Mouse (Mus musculus) adrenal gland (tissue): ENCODE measurements around the gene Dnmt3l.

Experiments
- intact Hi-C: fragments of 180-260 bp; cut with DNase I; formaldehyde crosslinking; loops from one replicate; pipeline ENCODE4 v1.15.1; 2025

Dnmt3l gene

GRCm38 (mm10) chr10:78029080-78029479 is 12.7 kb upstream of the Dnmt3l start:
- intact Hi-C loops, result loop anchor here (5.0 kb wide), 3 partner anchors 33 to 133 kb away; no protein-coding TSS in a partner anchor

- intact Hi-C loops, result no loop called here
Measured at GRCm38 (mm10) chr10:78031987-78032386, 9.8 kb upstream of the Dnmt3l start.

GRCm38 (mm10) chr10:78037139-78037538 is 4.6 kb upstream of the Dnmt3l start:
- intact Hi-C loops, result no loop called here

- intact Hi-C loops, result no loop called here
Measured at GRCm38 (mm10) chr10:78042096-78042495, 349 bp downstream of the Dnmt3l start.

GRCm38 (mm10) chr10:78042697-78043405 is 1.1 kb downstream of the Dnmt3l start:
- intact Hi-C loops, result no loop called here

GRCm38 (mm10) chr10:78043406-78043836 is 1.7 kb downstream of the Dnmt3l start, which contains the start of gene Aire:
Gene Aire, minus strand, starts transcription at chr10:78043610.
- intact Hi-C loops, result no loop called here

- intact Hi-C loops, result no loop called here
Measured at GRCm38 (mm10) chr10:78044531-78044930, 2.8 kb downstream of the Dnmt3l start.

GRCm38 (mm10) chr10:78046388-78046787 is 4.6 kb downstream of the Dnmt3l start:
- intact Hi-C loops, result no loop called here

GRCm38 (mm10) chr10:78048061-78048730 is 6.4 kb downstream of the Dnmt3l start:
- intact Hi-C loops, result no loop called here

GRCm38 (mm10) chr10:78049519-78050035 is 7.8 kb downstream of the Dnmt3l start:
- intact Hi-C loops, result no loop called here

- intact Hi-C loops, result no loop called here
Measured at GRCm38 (mm10) chr10:78054633-78055565, 13.2 kb downstream of the Dnmt3l start.

- intact Hi-C loops, result no loop called here
Measured at GRCm38 (mm10) chr10:78057056-78057455, 15.3 kb downstream of the Dnmt3l start.

- intact Hi-C loops, result loop anchor here (5.0 kb wide), 1 partner anchor 36 kb away; no protein-coding TSS in a partner anchor
Measured at GRCm38 (mm10) chr10:78063122-78063521, 21.4 kb downstream of the Dnmt3l start.

GRCm38 (mm10) chr10:78067226-78067625 is 25.5 kb downstream of the Dnmt3l start:
- intact Hi-C loops, result no loop called here

GRCm38 (mm10) chr10:78068541-78068940 is 26.8 kb downstream of the Dnmt3l start:
- intact Hi-C loops, result loop anchor here (2.0 kb wide), 1 partner anchor 90 kb away; no protein-coding TSS in a partner anchor

GRCm38 (mm10) chr10:78069101-78070011 is 27.6 kb downstream of the Dnmt3l start, which contains the start of gene Icosl:
Gene Icosl, plus strand, starts transcription at chr10:78069302.
- intact Hi-C loops, result loop anchor here (2.0 kb wide), 1 partner anchor 89 kb away; no protein-coding TSS in a partner anchor

- intact Hi-C loops, result no loop called here
Measured at GRCm38 (mm10) chr10:78074151-78074550, 32.4 kb downstream of the Dnmt3l start.

GRCm38 (mm10) chr10:78074977-78075376 is 33.2 kb downstream of the Dnmt3l start:
- intact Hi-C loops, result loop anchor here (5.0 kb wide), 1 partner anchor 47 kb away; no protein-coding TSS in a partner anchor

- intact Hi-C loops, result loop anchor here (5.0 kb wide), 1 partner anchor 44 kb away; no protein-coding TSS in a partner anchor
Measured at GRCm38 (mm10) chr10:78077862-78078261, 36.1 kb downstream of the Dnmt3l start.

GRCm38 (mm10) chr10:78078276-78078675 is 36.5 kb downstream of the Dnmt3l start:
- intact Hi-C loops, result loop anchor here (5.0 kb wide), 1 partner anchor 44 kb away; no protein-coding TSS in a partner anchor
